Mouse (Mus musculus) thymus, postnatal 0 days (tissue): ENCODE measurements around the gene Gm13212. TPM values are rescaled to one million over a fixed set of nuclear protein-coding genes. Genes with fewer than 3 reads are reported as not detected.

Experiments used
- polyA plus RNA-seq: library from polyadenylated mRNA; unstranded; fragments of >200 nt; fragmentation: Nextera tagmentation; extraction: Ambion mirVana; gene quantifications from 2 replicates; pipeline ENCODE4 v1.2.1, GENCODE M21; 2015

Gm13212 gene
- polyA plus RNA-seq, 1 experiment from 2014 or later = 10.1 TPM

Other genes with a start within 250 kb of the Gm13212 start
- gene Zfp990, start 74.4 kb upstream of the Gm13212 start, polyA plus RNA-seq = 0.10 and 0.15 TPM in 2 replicates
- not detected in 2 replicates for gene Zfp980, start 85.5 kb downstream of the Gm13212 start, polyA plus RNA-seq